Mouse (Mus musculus) cerebellum, adult 9-10 months (tissue): ENCODE data around the gene Ift43.

Experiments used
- DNase-seq: peaks from one replicate; pipeline ENCODE4 v3.0.0; 2022

Gene Ift43

DNA sequence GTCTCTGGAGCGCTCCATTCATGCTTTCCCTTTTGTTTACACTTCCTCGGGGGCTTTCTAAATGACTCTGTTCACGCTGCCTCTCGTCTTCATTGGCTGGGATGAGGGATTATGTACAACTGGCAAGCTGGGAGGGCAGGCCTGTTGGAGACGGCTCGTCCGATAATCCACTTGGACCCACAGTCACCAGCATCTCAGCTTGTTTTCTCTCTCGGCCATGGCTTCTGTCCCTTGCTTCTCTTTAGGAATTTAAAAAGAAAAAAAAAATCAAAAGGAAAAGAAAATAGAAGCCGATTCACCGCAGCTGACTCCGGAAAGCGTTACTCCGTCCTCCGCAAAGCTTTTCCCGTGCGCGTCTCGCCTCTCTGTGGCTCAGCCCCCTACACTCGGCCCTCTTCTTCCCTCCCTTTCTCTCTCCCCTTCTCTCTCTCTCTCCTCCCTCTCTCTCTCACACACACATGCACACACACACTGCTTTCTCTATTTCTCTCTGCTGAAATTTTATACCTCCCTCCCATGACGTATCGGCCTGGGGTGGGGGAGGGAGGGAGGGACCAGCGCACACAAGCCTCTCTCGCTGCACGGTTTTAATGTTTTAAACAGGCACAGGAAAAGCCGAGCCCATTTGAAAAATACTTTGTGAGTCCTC is 3.7 kb upstream of the Ift43 start, which contains the start of gene Tgfb3:
TSS of gene Tgfb3 (minus strand) at position 489 of the 649 bp plus-strand sequence.
- DNase-seq = peak; percentile 68

DNA sequence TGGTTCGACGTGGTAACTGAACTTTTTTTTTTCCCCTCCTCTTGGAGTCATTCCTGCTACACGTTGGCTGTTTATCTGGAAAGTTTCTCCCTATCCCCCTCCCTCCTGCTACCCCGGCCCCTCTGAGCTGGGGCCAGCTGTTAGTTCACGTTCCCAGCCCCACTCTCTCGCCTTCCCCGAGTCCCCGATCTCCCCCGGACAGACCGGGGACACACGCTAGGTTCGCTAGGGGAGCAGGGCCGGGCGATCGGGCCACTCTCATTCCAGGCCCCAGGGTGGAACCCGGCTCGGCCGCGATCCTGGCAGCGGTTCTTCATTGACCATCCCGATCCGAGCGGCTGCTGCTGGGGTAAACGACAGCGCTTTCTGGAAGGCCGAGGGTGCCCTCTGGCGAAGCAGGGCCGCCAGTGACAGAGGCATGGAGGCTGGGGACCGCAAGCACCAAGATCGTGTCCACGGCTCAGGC is 3.1 kb upstream of the Ift43 start:
- DNase-seq = peak; percentile 94

- peak; percentile 40 for DNase-seq
Measured at GRCm38 (mm10) chr12:86085873-86086272, 3.5 kb downstream of the Ift43 start.

DNA sequence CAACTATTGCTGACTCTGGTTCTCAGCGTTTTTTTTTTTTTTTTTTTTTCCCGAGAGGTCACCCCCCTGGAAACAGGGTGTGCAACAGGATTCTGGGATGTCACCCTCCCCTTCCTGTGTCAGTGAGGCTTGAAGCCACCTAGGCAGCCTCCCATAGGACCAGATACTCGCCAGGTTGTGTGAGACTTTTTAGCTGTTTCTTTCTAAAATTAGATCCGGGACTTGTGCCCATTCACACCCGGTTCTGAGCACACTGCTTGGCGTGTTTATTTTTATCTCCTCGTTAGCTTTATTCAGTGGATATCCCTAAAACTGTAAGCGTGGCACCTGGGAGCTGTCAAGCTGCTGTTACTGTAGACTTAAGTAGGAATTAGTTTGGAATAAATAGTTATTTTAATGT is 4.2 kb downstream of the Ift43 start:
- peak; percentile 56 for DNase-seq

GRCm38 (mm10) chr12:86088042-86088441 is 5.7 kb downstream of the Ift43 start:
- no peak for DNase-seq

GRCm38 (mm10) chr12:86090764-86091163 is 8.4 kb downstream of the Ift43 start:
- no peak for DNase-seq

DNA sequence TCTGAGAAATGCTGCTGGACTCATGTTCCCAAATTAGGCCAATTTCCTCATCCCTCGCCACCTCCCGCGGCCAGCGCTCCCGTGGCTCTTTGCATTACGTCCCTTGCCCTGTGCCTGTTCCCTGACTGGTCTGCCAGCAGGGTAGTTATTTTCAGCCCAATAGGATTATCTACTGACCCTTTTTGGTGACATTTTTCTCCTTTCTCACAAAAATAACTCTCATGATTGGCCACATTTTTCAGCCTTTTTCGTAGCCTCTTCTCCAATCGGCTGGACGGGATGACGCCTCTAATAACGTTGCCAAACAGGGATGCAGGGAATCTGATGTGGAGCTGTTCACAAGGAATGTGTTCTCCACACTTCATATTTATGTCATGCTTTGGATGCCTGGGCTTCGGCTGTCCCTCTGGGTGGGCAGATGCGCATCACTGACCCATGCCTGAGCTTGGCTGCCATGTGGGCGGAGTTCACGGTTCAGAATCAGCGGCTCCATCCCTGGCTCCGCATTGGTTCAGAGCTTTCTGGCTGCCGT is 9.3 kb downstream of the Ift43 start:
- DNase-seq = peak; percentile 76

DNA sequence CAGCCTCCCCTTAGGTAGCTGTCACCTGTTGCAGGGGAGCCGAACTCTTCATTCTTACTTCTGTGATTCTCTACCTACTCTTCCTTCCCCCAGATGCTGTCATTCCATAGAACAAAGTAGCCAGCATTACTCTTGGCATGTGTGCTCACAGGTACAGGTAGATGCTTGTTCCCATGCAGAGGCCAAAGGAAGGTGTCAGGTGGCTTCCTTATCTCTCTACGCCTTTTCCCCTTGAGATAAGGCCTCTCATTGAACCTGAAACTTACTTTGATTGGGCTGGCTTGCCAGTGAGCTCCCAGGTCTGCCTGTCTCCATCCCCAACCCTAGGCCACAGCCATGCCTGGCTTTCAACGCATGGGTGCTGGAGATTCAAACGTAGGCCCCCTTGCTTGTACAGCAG is 11.7 kb downstream of the Ift43 start:
- DNase-seq = no peak

- no peak for DNase-seq
Measured at GRCm38 (mm10) chr12:86095806-86096205, 13.5 kb downstream of the Ift43 start.

DNA sequence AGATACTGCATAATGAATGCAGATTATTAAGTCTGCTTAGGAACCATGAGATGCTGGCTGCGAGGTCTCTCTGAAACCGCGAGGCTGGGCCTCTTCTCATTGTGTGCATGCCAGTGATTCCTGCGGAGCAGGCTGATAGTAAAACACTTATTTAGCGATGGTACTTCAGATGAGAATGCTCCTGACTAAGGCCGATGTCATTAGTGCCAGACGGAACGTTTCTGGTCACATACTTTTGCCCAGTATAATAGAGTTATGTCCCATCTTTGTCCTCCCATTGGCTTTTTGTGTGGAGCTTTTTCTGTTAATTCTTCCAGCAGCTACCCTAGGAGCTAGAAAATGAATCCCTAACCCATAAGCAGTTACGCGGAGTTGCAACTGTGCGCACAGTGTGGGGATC is 15.4 kb downstream of the Ift43 start:
- DNase-seq = no peak

DNA sequence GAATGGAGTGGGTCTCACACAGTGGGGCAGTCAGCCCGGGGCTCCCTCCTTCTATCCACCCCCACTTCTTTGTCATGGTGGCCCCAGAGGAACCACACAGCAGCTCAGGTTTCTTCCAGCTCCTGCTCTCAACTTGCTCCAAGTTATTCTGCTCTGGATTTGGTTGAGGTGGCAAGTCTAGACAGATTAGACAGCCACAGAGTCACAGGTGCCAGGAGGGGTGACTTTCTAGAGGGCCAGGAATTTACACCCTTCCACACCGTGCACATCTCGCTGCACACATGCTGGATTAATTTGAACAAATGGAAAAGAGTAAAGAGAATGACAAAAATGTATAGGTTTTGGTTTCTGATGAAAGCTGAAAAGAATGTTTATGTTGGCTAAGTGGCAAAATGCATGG is 18.4 kb downstream of the Ift43 start:
- no peak for DNase-seq

GRCm38 (mm10) chr12:86102686-86103085 is 20.3 kb downstream of the Ift43 start:
- no peak for DNase-seq

- DNase-seq = no peak
Measured at GRCm38 (mm10) chr12:86103391-86103790, 21.1 kb downstream of the Ift43 start.

- no peak for DNase-seq
Measured at GRCm38 (mm10) chr12:86103852-86104251, 21.5 kb downstream of the Ift43 start.

DNA sequence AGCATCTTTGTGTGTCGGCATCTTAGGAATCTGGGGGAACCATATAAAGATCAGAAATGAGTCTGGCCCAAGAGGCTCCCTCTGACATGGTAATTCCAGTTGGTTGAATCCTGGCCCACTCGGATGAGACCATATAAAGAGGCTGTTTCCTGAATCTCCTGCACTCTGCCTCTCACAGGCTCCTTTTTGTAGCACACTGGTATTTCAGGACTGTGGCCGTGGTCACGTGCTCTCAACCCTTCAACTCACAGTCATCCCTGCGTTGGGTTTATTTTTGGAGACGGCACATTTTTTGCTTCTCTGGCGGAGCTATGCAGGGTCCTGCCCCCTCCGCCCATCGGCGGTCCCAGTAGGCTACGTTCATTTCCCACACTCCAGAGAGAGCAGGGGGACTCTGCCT is 22.0 kb downstream of the Ift43 start:
- no peak for DNase-seq

GRCm38 (mm10) chr12:86105546-86105945 is 23.2 kb downstream of the Ift43 start:
- DNase-seq = no peak

GRCm38 (mm10) chr12:86106086-86106485 is 23.7 kb downstream of the Ift43 start:
- no peak for DNase-seq

DNA sequence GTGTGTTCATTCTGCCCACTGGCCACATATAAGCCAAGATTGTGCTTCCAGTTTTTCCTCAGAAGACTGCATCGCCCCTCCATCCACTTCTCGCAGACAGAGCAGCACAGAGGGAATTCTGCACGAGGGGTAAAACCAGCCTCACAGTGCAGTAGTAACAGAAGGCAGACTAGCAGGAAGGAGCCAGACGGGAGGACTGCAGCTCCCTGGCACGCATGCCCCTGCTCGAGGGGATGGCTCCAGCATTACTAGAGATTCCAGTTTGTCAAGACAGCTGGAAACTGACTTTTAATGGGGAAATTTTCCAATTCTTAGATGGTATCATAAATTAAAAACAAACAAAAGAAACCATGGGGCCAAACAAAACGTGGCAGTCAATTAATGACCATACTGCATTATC is 25.3 kb downstream of the Ift43 start:
- DNase-seq = no peak

- no peak for DNase-seq
Measured at GRCm38 (mm10) chr12:86109531-86109930, 27.2 kb downstream of the Ift43 start.

GRCm38 (mm10) chr12:86110637-86111036 is 28.3 kb downstream of the Ift43 start:
- no peak for DNase-seq

- no peak for DNase-seq
Measured at GRCm38 (mm10) chr12:86116295-86116835, 34.0 kb downstream of the Ift43 start.

GRCm38 (mm10) chr12:86124016-86124415 is 41.7 kb downstream of the Ift43 start:
- DNase-seq = no peak

- no peak for DNase-seq
Measured at GRCm38 (mm10) chr12:86128122-86128521, 45.8 kb downstream of the Ift43 start.

- no peak for DNase-seq
Measured at GRCm38 (mm10) chr12:86129005-86129404, 46.7 kb downstream of the Ift43 start.

GRCm38 (mm10) chr12:86129696-86130095 is 47.4 kb downstream of the Ift43 start:
- no peak for DNase-seq
